Mouse (Mus musculus) brain, adult 2 months (tissue): ENCODE results near the gene Tbc1d2b.
A peak's percentile ranks its signal among the peaks of the same experiment; 100 is the strongest.

Experiments
- DNase-seq: peaks from one replicate; pipeline ENCODE4 v3.0.0; 2011; ENCODE audit warnings: low read depth, low spot score

The Tbc1d2b gene

GRCm38 (mm10) chr9:90242855-90243254 lies 27.7 kb downstream of the Tbc1d2b start:
- peak; percentile 40 for DNase-seq

GRCm38 (mm10) chr9:90242291-90242690 lies 28.3 kb downstream of the Tbc1d2b start:
- DNase-seq = peak; percentile 47

- peak; percentile 32 for DNase-seq
Observed at GRCm38 (mm10) chr9:90241618-90242017, 29.0 kb downstream of the Tbc1d2b start.

GRCm38 (mm10) chr9:90241041-90241440 lies 29.6 kb downstream of the Tbc1d2b start:
- DNase-seq = no peak

- DNase-seq = peak; percentile 46
Observed at GRCm38 (mm10) chr9:90240560-90240959, 30.0 kb downstream of the Tbc1d2b start.

- no peak for DNase-seq
Observed at GRCm38 (mm10) chr9:90237232-90238062, 33.2 kb downstream of the Tbc1d2b start.

GRCm38 (mm10) chr9:90236817-90237216 lies 33.8 kb downstream of the Tbc1d2b start:
- no peak for DNase-seq

- DNase-seq = no peak
Observed at GRCm38 (mm10) chr9:90235258-90235882, 35.2 kb downstream of the Tbc1d2b start.

GRCm38 (mm10) chr9:90234786-90235185 lies 35.8 kb downstream of the Tbc1d2b start:
- no peak for DNase-seq

- DNase-seq = no peak
Observed at GRCm38 (mm10) chr9:90233906-90234419, 36.6 kb downstream of the Tbc1d2b start.

- DNase-seq = no peak
Observed at GRCm38 (mm10) chr9:90232781-90233690, 37.6 kb downstream of the Tbc1d2b start.

- peak; percentile 59 for DNase-seq
Observed at GRCm38 (mm10) chr9:90227171-90227570, 43.4 kb downstream of the Tbc1d2b start.

GRCm38 (mm10) chr9:90226742-90227096 lies 43.9 kb downstream of the Tbc1d2b start:
- peak; percentile 53 for DNase-seq

GRCm38 (mm10) chr9:90226081-90226741 lies 44.4 kb downstream of the Tbc1d2b start:
- DNase-seq = peak; percentile 54

GRCm38 (mm10) chr9:90222275-90222674 lies 48.3 kb downstream of the Tbc1d2b start:
- DNase-seq = peak; percentile 76

- DNase-seq = no peak
Observed at GRCm38 (mm10) chr9:90217501-90217900, 53.1 kb downstream of the Tbc1d2b start.

GRCm38 (mm10) chr9:90216259-90217001 lies 54.2 kb downstream of the Tbc1d2b start:
- no peak for DNase-seq

GRCm38 (mm10) chr9:90213127-90213526 lies 57.5 kb downstream of the Tbc1d2b start:
- DNase-seq = peak; percentile 59

- DNase-seq = no peak
Observed at GRCm38 (mm10) chr9:90208655-90209054, 61.9 kb downstream of the Tbc1d2b start.

GRCm38 (mm10) chr9:90207808-90208207 lies 62.8 kb downstream of the Tbc1d2b start:
- DNase-seq = no peak
